Mouse (Mus musculus): Measurements from ENCODE around the gene Gm49387.

The Gm49387 gene

DNA sequence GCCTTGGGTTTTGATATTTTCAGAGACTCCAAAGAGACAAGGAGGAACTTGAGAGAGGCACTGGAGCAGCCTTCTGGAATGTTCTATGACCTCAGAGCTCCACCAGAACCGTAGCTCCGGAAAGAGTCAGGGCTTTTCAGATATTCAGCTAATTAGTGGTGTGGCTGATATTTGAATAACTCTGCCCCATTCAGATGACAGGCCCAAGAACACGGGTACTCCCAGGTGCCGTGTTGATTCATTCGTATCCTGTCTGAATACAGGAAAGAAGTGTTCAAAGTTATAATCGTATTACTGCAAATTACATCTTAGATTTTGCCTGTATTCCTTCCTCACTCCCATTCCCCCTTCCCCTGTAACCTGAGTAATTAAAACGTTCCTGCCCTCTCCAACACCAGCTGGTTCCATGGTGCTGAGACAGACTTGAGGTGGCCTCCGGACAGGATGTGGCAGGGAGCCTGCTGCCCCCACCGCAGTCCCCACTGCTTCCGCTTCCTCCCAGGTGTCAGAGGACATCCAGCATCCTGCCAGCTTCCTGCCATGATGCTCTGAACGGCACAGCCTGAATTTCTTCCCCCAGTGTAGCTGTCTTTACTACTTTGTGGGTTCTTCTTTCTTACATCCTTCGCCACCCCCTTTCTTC is 109.1 kb downstream of the Gm49387 start:
- in situ Hi-C loops (cut with MboI, MseI): no loop called here

- in situ Hi-C loops (cut with MboI, MseI): no loop called here
Measured at GRCm38 (mm10) chr14:31530847-31531246, 109.8 kb downstream of the Gm49387 start.

DNA sequence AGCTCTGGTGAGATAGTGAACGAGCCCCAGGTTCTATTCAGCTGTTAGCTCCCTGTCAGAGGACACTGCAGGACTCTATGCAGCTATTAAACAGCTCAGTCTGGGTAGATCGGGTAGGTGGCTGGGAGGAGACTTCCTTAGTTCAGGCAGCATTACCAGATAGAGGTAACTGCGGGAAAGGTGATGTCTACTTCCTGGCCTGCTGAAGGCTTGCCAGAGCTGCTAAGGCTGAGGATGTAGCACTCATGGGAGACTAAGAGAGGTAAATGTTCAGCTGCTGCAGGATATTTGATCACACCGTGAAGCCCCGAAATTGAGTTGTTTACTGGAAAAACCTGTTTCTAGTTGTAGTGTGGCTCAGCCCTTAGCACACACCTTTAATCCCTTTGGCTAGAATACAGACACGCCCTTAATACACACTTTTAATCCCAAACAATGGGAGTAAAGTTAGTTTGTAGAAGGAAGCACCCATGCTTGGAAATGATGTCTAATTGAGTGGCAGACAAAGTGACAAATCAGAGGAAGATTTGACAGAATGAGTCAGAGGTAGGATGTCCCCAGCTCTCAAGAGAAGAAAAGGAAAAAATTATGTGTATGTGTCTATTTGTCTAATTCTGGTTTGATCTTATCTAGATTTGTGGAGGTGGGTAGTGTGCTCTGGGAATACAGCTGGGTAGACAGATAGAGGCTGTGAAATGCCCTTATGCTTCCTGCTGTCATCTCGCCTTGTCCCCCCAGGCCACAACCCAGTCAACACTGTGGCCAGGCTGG is 115.5 kb downstream of the Gm49387 start:
- in situ Hi-C loops (cut with MboI, MseI): no loop called here

DNA sequence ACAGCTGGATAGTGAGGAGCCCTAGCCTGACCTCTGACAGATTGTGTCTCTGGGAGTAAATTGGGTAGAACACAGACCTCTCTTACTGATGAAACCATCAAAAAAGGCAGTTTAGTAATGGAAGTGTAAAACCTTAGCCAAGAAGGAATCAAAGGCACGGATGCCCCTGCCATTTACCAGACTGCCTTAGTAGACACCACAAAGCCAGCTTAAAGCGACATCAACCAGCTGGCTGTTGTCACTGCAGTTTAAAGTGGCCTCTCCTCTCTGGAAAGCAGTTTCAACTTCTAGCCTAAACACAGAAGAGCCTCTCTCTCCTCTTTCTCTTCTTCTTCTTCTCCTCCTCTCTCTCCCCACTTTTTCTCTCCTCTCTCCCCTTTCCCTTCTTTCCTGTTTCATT is 119.4 kb downstream of the Gm49387 start:
- in situ Hi-C loops (cut with MboI, MseI): no loop called here

DNA sequence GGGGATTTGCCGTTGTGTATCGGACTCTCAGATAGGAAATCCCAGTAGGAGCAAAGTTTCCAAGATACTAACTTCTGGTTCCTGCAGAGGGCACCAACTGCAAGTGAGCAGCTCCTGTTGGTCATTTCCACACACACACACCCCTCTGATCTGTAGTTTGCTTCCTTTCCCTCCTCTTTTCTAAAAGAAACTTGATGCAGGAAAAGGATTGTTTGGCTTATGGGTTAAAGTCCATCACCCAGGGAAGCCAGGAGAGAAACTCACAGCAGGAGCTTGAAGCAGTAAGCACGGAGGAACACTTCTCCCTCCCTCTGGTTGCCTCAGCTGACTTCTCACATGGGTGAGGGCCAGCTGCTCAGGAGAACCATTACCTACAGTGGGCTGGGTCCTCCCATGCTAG is 121.5 kb downstream of the Gm49387 start:
- in situ Hi-C loops (cut with MboI, MseI): no loop called here

DNA sequence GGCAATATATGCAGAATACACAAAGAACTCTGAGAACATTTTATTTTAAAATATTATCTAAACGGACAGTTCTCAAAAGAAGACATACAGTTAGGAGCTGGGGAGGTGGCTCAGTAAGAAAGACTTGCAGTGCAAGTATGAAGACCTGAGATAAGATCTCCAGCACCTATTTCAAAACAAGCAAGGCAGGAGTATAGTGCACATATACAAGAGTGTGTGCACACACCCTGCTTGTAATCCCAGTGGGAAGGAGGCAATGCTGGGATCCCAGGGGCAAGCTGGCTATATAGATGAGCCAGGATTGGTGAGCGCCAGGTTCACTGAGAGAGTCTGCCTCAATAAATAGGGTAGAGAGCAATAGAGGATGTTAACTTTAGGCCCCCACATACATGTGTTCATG is 124.8 kb downstream of the Gm49387 start:
- in situ Hi-C loops (cut with MboI, MseI): no loop called here

DNA sequence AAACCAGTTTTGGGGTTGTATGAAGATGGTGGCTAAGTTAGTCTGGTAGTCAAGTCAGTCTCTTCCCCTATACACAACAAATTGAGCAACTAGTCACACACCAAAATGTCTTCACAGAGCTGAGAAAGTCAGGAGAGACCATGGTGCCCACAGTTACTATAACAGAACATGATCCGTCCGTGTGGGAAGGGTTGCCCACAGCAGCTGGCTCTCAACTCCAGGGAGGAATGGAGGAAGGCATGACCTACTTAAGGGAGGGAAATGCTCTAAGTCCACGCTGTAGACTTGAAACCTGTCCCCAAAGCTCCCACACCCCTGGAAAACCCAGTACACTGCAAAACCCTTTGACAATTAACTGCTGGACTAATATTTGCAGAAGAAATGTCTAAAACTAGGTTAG is 130.4 kb downstream of the Gm49387 start:
- in situ Hi-C loops (cut with MboI, MseI): no loop called here

DNA sequence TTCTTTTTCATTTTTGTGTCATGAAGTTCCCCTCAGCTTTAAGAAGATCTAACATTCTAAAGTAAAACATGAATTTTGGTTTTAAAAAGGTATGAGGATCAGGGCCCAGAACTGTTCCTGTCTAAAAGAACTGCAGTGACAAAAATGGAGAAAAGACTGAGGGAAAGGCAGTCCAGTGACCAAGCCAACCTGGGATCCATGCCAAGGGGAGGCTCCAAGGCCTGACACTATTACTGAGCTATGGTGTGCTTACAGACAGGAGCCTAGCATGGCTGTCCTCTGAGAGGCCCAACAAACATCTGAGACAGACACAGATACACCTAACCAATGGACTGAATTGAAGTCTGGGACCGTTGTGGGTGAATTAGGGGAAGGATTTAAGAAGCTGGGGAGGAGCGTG is 130.8 kb downstream of the Gm49387 start:
- in situ Hi-C loops (cut with MboI, MseI): no loop called here

DNA sequence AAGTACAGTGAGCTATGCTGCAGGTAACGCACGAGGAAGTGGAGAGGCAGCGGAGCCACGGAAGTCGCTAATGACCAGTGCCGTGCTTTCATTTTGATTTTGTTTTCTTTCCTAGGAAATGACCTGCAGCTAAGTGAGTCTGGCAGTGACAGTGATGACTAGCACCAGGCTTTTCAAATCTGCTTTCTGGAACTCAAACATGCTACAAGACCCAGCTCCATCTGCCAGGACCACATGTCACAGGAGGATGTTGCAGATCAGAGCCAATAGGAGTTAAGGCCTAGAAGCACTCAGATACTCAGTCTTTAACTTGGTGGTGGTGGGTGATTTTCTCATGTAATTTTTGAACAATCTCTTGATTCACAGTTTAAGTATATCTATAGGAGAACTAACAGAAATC is 134.2 kb downstream of the Gm49387 start:
- in situ Hi-C loops (cut with MboI, MseI): no loop called here

DNA sequence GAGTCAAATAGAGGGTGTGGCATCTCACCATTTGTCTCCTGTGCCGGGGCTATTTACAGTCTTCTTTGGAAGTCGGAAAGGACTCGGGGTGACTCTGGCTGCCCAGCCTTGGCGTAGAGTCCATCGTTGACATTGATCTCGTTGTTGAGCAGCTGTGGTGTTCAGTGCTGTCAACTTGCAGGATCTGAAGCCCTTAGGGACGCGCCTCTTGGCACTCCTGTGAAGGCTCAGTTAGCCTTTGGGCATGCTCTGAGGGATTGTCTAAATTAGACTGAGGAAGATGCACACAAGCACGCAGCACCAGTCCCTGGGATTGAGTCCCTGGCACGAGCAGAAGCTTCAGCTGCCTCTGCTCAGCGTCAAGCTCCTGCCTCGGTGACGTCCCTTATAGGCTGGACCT is 137.3 kb downstream of the Gm49387 start:
- in situ Hi-C loops (cut with MboI, MseI): no loop called here
